Mouse (Mus musculus): Measurements from ENCODE around the gene Zmat5.
A peak's percentile ranks its signal among the peaks of the same experiment; 100 is the strongest.

Gene Zmat5

DNA sequence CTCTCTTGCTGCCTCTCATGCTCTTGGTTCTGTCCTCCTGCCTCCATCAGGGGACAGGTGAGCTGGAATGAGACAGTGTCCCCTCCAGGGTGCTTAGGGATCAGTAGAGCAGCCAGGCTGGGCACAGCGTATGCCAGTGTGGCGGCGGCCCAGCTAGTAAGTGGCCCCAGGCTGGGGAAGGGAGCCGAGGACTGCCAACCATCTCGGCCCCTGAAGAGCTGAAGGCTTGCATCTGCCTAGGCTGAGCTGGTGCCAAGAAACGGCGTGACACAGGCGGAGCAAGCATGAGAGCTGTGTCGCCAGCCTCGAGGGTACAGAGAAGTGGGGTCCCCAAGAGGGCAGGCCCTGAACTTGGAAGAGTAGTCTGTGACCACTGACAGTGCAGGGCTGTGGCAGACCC, 33.2 kb downstream of the Zmat5 start:
- DNase-seq (ENCODE audit: low spot score) = no peak

DNA sequence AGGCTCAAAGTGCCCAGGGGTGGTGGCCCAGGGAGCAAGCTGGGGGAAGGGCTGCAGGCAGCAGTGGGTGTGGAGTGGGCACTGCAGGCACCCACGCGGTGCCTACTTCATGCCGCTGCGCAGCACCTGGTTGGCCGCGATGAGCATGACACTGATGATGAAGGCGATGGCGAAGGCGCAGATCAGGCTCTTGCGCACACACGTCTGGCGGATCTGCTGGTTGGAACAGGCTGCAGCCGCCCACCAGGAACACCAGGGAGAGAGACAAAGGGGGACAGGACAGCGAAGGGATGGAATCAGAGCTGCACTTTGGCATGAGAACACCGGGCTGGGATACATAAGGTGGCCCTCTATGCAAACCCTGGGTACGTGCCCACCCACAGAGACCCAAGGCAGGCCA, 34.2 kb downstream of the Zmat5 start:
- no peak for DNase-seq (ENCODE audit: low spot score)

DNA sequence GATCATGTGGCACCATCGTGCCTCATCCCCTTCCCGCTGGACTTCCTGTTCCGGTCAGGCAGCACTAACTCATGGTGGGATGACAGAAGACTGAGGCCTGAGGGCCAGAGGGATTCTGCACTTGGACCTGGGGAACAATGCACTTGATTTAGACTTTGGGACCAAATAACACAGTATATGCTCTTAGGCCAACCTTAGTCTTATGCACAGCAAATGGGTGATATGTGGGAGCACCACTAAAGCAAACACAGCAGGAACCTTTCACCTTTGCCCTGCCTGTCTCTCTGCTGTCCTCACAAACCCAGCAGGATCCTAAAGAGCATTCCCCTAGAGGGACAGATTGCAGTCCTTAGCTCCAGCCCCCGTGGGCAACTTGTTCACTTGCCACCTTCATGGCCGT, 36.3 kb downstream of the Zmat5 start:
- DNase-seq (ENCODE audit: low spot score) = no peak

DNA sequence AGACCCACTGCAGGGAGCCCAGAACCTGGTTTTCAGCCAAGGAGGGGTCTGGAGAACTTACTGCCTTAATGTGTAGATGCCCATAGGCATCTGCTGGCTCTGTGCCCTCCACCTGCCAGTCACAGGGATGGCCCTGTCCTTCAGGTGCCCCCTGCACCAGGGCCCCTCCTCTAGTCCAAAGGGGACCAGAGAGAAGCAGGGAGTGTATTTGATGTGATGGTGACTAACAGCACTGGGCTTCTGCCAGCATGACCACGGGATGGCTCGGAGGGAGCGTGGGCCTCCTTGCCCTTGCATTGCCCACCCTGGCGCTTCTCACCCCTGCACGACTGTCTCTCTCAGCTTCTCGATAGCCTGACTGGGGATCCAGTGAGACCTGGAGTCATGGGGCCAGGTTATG, 40.2 kb downstream of the Zmat5 start:
- DNase-seq (ENCODE audit: low spot score) = no peak

DNA sequence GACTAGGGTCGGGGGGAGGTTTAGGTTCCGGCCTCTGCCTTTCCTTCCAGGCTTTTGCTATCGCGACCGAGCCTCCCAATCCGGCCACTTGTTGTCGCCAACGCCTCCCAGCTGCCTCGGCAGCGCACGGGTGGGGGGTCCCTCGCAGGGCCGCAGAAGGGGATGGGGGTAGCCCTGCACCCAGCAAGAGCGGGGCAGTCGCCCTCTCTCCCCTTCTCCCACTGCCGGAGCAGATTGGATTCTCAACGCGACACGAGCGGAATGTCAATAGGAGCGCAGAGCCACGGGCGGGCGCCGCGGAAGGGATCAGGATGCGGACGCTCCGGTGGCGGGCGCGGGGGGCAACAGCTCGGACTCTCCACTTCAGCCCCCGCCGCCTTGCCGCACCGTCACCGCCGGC, 41.5 kb downstream of the Zmat5 start:
- DNase-seq (ENCODE audit: low spot score) = no peak

DNA sequence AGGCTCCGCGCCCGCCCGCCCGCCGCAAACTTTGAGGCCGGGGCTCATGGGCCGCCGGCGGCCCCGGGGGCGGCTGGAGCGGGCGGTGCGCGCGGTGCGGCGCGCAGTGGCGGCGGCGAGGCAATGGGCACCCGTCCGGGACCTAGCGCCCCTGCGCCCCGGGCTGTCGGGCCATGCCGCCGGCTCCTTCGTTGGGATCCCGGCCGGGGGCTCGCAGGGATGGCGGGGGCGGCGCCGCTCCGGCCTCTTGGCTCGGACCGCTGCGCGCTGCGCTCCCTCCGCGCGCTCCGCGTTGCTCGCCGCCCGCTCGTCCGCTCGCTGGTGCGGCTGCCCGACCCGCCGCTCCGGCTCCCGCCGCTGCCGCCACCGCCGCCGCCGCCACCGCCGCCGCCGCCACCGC, 42.3 kb downstream of the Zmat5 start, which contains the start of gene Cabp7:
Cabp7 (minus strand) TSS at position 46 of the 400 bp plus-strand sequence.
- DNase-seq (ENCODE audit: low spot score) = no peak

DNA sequence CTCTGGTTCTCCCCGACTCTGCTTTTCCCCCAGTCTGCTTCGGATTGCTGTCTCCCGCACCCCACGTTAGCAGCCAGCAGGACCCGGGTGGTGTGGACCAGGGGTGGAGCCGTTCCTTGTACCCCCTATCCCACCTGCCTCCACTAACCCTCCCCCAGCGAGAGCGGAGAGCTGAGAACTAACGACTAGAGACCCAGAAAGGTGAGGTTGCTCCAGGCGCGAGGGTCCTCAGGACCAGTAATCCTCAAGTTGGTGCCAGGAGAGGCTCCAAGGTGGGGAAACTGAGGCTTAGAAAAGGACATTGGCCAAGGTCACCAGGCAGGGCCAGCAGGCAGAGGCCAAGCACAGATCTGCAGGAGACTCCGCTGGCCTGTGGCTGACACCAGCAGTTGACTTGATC, 42.8 kb downstream of the Zmat5 start:
- DNase-seq (ENCODE audit: low spot score) = no peak

DNA sequence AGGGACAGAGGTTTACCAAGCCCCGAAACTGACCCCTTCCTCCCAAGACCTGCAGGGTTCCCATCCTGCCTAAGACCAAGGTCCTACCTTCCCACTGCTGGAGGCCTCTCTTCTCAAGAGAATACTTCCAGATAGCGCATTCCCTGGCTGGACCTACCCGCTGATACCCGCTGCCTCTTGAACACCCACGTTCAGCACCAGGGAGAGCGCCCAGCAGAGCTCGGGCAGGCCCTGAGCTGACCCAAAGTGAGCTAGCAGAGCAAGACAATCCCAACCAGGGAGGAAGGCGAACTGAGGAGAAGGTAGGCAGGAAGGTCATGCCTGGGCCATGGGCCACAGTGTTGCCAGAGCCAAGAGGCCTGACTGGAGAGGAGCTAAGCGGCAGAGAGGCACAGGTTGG, 45.8 kb downstream of the Zmat5 start:
- DNase-seq (ENCODE audit: low spot score) = peak; percentile 61

DNA sequence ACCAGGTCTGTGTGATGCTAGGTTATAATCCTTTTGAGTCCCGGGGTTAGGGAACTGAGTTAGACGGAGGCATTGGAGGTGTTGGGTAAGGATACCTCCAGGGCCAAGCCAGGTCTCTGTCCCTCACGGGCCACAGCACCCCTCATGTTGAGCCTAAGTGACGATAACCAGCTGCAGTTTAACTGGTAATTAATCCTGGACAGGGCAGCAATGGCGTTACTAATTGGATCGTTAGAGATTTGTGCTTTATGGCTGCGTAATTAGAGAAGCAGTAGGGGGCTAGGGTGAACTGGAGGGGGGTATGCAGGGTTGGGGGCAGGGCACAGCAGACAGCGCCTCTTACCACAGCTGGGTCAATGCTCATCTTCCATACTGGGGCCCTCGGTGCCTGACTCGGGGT, 48.4 kb downstream of the Zmat5 start:
- no peak for DNase-seq (ENCODE audit: low spot score)

DNA sequence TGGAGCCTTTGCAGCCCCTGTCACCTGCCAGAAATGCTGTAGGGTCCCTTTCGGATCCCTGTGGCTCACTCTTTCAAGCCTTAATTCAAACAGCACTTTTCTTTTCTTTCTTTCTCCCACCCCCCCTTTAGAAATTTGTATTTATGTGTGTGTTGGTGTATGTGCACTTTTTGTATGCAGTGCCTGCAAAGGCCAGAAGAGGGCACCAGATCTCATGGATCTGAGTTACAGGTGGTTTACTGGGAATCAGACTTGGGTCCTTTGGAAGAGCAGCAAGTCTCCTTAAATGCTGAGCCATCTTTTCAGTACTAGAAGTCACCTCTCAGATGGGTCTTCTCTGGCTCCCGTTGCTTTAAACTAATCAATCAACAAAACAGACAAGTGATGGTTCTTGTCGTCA, 49.6 kb downstream of the Zmat5 start:
- no peak for DNase-seq (ENCODE audit: low spot score)

DNA sequence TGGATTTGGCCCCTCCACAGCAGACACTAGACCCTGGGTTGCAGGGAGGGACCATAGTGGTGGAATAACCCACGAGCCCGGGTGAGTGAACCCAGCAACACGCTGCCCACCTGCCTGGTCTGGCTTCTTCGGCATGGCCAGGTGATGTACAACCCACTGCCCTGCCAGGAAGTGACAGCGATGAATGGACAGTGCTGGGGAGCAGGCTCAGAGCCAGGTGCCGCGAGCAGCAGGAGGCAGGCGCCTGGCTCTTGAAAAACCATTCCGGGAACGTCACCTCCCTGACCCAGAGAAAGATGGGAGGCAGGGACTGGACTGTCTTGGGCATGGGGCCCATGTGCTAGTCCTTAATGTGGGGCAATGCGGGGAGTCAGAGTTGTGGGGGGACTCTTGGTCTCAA, 50.4 kb downstream of the Zmat5 start:
- no peak for DNase-seq (ENCODE audit: low spot score)

DNA sequence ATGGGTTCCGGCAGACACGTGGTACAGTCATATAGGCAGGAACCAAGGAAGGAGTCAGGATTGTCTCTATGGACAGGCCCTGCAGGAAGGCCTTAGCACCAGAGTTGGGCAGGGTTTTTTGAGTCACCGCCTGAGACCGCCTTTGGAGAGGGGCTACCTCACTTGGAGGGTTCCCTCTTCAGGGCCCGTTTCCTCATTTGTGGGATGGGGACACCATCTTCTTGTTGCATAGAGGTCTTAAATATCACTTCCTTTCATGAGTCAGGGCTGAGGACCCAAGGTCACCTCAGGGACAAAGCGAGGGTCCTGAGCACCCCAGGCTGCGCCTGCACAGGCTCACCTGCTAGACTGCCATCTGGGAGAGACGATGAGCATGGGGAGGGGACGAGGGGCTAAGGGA, 52.0 kb downstream of the Zmat5 start:
- DNase-seq (ENCODE audit: low spot score) = no peak

DNA sequence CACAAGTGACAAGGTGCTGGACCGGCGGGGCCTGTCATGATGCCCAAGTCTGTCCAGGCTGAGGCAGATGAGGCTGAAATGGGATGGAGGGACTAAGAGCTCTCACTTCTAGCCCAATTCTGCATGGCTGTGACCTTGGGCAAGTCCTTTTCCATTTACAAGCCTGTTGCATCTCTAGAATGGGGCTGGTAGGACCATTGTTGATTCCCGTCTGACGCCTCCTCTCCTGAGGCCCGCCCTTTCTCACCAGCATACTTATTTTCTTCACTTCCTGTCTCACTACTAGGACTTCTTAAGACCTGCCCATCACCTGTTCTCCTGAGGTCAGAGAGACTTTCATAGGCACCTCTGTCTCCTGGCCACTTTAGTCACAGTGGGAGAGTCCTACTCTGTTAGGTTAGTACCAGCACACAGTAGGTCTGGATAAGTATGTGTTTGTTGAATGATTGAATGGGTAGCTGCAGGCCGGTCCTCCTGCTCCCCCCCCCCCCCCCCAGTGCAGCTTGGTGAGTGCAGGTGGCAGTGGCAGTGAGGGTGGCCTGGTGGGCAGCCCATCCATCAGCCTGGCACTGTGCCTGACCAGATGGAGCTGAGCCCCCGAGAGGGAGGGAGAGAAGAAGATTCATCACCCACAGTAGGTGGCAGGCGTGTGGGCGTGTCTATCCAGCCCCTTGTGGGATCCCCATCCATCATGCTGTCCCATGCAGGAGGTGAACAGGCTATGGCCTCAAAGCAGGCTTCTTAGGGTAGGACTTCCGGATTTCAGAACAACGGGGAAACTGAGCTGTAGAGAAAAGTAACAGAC, 52.7 kb downstream of the Zmat5 start:
- no peak for DNase-seq (ENCODE audit: low spot score)

DNA sequence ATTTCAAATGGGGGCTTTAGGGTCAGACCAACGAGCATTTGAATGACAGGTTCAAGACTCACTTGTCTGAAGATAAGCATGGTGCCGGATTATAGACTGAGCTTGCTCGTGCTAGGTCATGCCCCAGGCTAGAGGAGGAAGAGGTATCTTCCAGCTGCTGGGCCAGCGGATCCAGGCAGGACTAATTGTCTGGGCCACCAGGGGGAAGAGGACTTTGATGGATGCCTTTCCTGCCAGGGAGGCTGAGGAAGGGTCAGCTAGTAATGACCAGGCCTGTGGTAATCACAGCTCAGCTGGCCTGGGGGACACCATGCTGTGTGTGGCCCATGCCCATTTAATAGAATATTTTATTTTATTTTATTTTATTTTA, 53.3 kb downstream of the Zmat5 start:
- DNase-seq (ENCODE audit: low spot score) = no peak

DNA sequence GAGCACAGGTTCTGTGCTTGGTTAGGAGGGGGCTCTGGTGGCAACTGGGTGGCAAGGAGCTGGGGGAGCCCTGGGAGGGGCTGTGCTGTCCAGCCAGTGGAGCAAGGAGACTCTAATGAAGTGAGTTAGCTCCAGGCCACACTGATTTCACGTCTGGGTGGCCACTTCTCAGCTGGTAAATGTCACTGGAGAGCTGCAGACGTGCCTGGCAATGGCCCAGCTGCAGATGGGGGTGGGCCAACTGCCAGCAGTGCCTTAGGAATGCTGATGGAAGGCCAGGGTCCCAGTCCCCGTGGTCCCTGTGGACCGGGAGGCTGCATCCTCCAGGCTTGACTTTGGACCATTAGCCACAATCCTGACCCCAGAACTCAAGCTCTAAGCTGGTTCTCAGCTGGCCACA, 56.0 kb downstream of the Zmat5 start:
- no peak for DNase-seq (ENCODE audit: low spot score)

DNA sequence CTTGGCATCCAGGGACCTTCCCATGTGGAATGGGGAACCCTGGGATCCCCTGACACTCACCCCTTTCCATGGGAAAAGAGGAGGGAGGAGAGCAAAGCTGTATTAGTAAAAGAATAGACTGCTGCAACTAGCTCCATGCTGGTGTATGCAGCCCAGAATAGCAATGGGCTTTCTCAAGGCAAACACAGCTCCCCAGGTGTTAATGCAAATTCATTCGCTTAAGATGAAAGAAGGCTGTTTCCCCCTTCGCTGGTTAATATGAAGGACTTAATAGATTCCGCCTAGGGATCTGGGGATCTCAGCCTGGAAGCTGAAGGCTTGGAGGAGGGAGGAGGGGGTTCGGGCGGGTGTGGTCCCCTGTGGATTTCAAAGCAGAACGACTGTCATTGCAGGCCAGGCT, 57.5 kb downstream of the Zmat5 start:
- DNase-seq (ENCODE audit: low spot score) = no peak

DNA sequence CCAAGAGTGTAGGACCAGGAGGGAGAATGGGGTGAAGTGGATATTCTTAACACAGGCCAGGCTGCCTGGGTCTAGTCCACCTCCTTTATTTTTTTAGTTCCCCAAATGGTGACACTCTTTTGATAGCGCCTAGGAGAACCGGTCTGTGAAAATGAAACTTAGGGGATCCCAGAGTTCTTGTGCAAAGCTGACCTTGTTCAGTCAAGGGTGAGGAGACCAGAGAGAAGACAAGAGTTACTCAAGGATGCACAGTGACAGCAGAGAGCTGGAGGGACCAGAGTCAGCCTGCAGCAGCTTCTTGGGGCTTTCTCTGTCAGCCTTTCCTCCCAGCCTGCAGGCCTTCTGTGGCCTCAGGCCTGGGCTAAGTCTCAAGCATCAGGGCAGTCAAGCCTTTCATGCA, 58.0 kb downstream of the Zmat5 start:
- DNase-seq (ENCODE audit: low spot score) = no peak

DNA sequence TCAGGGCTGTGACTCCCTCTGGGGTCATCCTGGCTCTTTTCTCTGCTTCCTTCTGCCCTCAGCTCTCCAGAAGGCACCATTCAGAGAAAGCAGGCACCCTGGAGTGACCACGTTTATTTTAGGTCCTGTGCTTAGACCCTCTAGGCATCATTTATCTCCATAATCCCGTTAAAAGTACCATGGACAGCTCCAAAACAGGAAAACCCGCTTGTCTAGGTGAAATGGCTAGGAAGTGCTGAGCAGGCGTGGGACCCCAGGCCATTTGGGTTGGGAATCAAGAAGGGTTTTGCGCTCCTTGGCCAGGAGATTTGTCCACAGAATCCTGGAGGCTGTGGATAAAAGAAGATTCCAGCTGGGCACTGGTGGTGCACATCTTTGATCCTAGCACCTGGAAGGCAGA, 59.2 kb downstream of the Zmat5 start:
- no peak for DNase-seq (ENCODE audit: low spot score)

DNA sequence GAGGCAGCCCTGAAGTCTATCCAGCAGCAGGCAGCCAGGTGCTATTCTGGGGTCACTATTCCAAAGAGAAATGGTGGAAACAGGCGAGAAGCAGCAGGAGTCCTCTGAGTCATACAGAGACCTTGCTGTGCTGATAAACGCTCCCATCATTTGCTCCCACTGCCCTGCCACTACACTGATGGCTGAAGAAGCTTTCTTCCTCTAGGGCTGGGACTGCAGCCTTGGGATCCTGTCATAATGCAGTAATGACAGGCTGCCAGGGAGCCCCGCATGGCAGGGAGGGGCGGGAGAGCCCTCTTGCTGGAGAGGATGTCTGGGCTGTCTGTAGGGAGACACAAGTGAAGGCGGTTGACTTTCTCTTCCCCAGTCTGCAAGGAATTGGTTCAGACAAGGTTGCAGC, 60.0 kb downstream of the Zmat5 start:
- no peak for DNase-seq (ENCODE audit: low spot score)

DNA sequence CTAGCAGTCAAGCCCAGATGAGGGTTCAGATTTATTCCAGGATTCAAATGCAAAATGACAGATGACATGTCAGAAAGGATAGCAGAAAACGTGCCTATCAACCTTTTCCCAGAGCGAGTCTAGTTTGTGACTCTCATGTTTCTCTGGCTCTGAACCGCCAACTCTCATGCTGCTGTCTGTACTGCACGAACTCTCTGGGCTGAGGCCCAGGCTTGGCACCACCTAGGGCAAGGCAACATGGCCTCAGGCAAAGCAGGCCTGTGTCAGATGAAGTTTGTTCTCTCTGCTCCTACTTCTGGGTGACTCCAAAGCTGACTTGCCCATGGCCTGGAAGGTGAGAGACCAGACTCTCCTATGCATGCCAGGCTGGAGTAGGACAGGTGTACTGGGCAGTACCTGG, 63.9 kb downstream of the Zmat5 start:
- DNase-seq (ENCODE audit: low spot score) = no peak

DNA sequence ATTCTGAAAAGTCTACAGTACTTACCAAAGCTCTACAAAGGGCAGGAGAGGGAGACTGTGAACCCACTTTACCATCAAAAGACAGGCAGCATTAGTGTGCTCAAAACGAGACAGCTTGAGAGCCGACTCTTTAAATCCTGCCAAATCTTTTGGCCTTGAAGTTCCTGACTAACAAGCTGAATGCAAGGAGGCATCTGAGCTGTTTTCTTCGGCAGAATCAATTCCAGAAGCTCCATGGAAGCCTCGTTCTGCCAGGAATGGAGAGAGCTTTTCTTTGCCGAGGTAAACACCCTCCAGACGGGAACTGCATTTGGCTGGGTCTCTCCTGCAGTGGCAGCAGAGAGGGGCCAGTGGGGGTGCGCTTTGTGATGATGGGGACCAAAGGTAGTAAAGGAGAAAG, 64.8 kb downstream of the Zmat5 start:
- no peak for DNase-seq (ENCODE audit: low spot score)

DNA sequence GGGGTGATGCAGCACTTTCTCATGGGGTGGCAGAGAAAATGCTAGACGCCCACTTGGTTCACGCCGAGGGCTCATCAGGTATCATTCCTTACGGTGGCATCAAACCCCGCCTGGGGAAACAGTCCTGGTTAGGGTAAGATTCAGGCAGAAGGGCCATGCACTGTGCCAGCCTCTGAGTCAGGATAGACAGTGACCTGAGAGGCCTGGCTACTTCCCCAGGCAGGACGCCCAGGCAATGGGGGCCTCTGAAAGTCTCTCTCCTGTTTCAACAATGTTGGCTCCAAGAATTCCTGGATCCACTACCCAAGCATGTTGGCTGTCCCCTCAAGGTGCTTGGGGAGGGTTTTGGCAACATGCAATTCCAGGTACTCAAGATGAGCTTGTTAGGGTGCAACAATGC, 65.4 kb downstream of the Zmat5 start:
- DNase-seq (ENCODE audit: low spot score) = no peak

DNA sequence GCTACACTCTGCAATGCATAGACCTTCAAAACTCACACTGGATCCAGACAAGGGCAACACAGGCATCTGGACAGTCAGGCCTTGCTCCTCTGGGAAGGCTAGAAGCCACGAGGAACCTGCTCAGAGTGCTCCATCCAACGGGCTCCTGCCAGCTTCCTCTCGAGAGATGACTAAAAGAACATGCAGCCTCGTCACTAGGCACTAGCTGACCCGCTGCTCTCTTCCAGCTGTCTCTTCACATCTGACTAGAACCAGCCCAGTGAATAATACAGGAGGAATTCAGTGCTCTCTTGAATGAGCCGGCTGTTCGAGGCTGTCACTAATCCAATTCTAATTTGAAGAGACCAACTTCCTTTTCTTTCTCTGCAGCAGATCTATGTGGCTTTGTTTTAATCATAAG, 67.3 kb downstream of the Zmat5 start:
- DNase-seq (ENCODE audit: low spot score) = no peak

DNA sequence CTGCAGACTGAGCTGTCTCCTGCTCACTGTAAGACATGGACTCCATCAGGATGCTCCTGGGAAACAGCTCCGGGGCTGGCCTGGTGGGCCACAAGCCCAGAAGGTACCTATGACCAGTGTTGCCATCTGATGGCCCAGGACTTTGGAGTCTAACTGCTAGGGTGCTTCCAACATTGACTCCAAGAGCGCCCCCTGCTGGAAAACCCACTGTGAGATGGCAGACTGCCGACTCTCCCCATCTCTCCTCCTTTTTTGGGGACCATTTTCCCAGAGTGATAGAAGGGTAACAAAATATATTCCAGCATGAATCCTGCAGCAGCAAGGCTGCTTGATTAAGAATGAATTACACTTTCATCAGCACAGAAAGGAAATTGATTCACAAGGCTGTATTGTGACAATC, 68.4 kb downstream of the Zmat5 start:
- peak; percentile 50 for DNase-seq (ENCODE audit: low spot score)

DNA sequence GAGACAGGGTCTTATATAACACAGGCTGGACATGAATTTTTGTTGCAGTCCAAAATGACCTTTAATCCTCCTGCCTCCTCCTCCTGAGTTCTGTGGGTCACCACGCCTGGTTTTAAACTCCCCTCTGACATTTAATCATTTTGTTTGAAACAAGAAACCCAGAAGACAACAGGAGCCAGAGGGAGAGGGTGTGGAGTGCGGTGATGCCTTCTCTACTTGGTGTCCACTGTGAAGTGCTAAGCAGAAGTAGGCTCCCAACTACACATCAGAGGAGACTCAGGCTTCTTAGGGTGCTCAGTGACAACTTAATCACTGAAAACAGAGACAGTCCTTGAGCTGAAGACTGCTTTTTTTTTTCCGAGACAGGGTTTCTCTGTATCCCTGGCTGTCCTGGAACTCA, 76.4 kb downstream of the Zmat5 start:
- DNase-seq (ENCODE audit: low spot score) = no peak

Data from ovary, postnatal 14 days (tissue).